Mouse (Mus musculus): ENCODE results near the gene Trnp1.
A peak's percentile ranks its signal among the peaks of the same experiment; 100 is the strongest.
"Not testable (repeated sequence)": the region's sequence is repeated elsewhere in the genome, so short reads cannot be mapped to it uniquely, and the experiment has no call there.

The Trnp1 gene

DNA sequence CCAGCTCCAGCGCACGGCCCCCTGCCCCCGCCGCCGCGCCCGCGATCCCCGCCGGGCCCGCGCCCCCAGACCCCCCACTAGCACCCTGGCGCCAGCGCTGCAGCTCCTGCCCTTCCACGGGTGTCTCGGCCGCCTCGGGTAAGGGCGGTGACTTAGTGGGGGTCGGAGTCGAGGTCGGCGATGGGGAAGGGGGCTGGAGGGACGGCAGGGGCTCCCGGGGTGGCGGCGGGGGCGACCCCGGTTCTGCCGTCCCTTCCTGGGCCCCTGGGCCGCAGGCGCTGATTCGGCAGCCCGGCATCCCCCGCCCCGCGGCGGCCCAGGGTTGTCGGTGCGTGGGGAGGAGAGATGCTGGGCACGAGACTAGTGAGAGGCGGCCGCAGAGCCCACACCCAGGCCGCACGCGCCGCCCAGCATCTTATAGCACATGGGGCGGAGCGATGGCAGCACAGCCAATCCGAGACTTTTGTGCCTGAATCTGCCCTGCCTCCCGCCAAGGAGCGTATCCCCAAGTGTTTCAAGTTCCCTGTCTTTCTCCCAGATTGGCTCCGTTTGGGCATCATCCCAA lies at the start of gene Trnp1:
TSS of gene Trnp1 (minus strand) at position 391 of the 565 bp plus-strand sequence.
- peak; percentile 59 for DNase-seq

DNA sequence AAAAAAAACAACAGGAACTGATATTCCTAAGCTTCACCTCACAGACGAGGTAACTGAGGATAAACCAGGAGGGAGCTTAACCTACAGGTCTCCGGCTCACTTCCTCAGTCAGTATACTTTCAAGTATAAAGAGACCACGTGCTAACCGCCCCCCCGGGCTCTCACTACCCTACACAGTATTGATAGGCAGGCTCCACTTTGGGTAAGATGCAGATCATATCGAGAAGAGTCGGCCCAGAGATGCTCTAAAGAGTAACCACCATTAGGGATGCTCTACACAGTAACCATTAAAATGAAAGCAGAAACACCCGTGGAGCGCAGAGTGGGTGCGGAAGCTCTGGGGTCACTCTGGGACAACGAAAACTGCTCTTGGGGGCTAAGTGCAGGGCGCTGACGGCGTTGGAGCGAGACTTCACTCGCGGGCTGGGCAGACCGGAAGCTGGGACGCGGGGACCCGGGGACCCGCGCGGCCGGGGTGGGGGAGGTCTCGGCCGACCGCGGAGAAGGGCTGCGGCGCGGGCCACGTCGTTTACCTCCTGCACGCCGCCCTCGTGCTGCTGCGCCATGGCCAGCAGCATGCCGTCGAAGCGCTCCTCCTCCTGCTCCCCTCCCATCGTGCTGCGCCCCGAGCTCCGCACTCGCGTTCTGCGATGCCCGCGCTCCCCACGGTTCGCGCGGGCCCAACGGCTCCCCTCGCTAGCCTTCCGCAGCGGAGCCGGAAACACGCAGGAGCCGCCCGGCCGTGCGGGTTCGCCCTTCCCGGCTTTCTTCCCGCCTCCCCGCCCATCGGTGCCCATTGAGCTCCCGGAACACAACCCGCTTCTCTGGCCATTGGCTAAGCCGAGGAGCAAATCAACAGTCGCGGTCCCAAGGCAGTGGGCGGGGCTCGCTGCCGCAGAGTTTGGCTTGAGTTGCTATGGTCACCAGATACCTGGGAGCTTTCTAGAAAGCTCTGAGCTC lies 47.2 kb upstream of the Trnp1 start, which contains the start of gene Nudc:
TSS of gene Nudc (minus strand) at position 725 of the 960 bp plus-strand sequence.
- DNase-seq: peak; percentile 96

DNA sequence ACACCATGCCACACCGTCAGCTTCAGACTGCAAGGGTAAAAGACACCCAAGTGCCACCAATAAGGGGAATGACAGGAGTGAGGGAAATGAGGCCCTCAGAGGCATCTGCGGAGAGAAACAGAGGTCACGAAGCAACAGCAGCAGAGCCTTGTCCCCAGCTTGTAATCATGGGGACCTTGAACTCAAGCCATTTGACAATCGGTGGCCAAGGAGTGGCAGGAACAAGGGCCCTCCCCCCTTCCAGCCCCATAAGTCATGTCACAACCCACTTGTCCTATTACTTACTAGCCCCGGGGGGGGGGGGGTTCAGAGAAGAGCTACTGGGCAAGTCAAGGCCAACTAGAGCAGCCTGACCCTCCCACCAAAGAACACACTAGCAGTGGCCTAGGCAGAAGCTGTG lies 38.3 kb upstream of the Trnp1 start:
- DNase-seq: no peak

DNA sequence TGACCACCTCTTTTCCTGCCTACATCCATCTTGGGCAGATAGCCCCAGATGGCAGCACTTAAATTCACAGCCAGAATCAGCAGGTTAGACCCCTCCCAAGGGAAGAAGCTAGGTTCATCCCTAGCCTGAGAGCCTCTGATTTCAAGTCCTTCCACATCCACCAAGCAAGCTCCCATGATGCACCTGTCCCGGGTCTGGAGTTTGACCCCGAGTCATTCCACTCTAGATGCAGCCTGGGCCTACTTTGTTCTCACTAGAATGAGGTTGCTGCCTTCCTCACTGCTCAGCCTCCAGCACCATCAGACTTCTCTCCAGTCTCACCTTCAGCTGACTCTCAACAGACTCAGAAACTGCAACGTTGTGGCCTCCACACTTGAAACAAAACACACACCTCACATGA lies 37.7 kb upstream of the Trnp1 start:
- no peak for DNase-seq

DNA sequence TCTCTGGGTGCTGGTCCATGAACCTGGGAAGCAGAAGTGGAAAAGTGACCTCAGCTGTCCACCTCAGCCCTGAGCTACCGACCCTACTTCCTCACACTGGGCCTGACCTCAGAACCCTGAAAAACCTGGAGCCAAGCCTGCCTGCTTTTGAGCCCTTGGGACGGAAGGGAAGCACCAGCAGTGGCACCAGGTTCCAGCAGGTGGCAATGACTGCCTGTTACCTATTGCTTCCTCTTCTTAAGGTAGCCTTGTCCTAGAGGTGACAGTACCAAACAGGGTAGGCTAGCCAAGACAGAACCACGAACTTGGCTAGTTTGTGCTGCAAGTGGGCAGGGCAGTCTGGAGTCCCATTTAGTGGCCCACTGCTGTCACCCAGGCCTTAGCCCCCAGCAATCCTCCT lies 34.4 kb upstream of the Trnp1 start:
- DNase-seq: no peak

DNA sequence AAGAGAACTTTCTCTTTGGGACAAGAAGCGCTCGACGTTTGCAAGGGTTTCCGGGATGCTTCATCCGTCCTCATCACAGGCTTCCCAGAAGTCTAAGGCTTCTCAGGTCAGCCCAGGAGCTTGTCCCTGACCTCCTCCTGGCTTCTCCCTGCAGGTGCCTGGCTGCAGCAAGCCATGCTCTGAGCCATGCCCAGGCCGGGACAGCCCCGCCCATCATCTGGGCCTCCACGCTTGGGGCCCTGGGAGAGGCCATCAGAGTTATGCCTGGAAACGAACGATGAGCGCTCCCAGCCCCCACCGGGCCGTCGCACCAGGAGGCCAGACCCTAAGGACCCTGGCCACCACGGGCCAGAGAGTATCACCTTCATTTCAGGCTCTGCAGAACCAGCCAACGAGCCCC lies 29.4 kb upstream of the Trnp1 start:
- DNase-seq: no peak

DNA sequence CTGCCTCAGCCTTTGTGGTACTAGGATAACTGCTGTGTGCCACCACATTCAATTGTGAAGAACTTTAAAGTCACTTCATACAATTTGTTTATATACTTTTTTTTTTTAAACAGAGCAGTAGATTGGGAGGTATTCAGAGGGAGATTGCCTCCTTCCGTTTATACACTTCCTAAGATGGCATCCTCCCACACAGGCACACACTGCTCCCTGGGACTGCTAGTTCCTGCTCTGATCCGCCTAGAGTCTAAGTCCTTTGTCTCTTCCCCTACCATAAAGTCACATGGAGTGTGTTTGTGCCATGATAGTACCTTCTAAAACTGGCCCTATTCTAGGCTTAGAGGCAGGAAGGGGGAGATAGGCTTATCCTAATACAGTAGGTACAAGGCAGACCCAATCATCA lies 23.2 kb upstream of the Trnp1 start:
- DNase-seq: no peak

DNA sequence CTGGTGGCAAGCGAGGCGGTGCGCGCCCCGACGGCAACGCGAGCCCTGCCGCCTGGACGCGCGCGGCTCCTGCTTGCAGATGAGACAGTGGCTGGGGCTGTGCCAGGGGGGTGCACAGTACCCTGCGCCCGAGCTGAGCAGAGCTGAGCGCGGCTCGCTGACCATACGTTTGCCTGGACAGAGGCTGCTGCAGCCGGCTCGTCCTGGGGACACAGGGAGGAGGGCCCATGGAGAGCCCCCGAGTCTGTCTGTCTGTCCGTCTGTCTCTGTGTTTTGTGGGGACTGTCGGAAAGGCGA lies 21.0 kb upstream of the Trnp1 start:
- DNase-seq: no peak

DNA sequence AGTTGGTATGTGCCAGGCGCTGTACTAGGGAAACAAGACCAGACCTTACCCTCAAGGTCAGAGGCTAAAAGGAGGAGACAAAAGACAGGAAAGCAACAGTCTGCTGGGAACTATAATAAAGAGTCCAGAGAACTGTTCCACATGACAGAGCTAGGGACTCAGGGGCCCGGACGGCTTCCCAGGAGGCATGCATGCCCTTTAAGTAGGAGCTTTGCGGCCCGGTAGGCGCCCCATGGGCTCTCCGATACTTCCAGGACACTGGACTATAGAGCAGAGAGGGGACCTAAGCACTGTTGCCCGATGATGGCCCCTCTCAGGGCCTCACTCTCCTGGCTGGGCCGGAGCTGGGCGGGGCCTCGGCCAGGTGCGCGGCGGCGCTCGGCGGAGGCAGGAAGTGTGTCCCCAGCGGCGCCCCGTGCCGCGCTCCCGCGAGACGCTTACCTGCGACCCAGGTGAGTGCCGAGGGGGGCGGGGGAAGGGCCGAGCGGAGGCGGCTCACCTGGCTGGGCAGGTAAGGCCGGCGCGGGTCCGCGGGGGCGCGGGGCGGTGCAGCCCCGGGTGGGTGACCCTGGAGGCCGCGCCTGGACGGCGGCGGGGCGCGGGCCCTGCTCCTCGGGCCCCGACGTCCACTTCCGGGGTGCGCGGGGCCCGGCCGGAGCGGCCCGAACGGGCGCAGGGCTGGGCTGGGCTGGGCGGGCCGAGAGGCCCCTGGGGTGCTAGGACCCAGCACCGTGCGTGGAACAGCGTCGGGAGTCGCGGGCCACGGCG lies 20.4 kb upstream of the Trnp1 start, which contains the start of gene Kdf1:
TSS of gene Kdf1 (plus strand) at position 363 of the 768 bp plus-strand sequence.
- no peak for DNase-seq

DNA sequence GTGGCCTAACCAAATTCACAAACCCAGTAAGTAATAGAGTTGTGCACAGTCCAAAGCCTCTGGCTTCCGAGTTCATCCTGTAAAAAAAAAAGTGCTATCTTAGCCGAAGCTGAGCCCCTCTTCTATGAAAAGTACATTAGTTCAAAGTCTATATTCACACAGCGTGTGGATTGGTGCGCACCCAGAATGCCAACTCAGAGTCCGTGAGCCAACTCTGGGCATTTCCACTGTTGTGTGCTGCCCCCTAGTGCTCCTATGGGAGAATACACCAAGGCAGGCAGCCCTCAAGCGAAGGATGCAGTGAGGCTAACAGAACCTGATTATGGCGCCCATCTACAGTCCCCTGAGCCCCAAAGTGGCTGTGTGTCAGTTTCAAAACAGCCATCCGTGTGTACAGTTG lies 14.6 kb upstream of the Trnp1 start:
- DNase-seq: peak; percentile 84

DNA sequence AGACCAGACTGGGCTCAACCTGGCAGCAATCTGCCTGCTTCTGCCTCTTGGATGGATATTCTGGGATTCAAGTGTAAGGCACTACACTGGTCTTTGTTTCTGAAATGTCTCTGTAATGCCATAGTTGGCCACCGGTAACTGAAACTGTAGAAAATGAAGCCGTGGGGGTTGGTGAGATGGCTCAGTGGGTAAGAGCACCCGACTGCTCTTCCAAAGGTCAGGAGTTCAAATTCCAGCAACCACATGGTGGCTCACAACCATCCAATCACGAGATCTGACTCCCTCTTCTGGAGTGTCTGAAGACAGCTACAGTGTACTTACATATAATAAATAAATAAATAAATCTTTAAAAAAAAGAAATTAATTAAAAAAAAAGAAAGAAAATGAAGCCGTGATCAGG lies 14.2 kb upstream of the Trnp1 start:
- DNase-seq: not testable (repeated sequence)

DNA sequence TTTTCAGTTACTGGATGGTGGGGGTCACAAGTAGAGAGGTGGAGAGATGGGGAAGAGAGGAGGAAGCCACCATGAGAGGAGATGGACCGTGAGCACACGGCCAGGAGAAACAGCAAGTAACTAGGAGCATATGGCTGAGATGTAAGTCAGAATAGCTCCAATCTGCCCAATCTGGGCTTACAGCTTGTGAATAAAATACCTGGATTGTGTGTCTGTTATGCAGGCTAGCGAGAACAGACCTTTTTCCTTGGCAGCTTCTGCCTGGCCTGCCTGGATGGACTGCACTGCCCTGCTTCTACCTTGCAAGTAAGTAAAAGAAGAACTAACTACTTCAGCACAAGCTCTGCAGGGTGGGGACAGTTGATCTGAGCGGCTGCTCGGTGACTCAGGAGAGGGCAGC lies 12.7 kb upstream of the Trnp1 start:
- DNase-seq: no peak

DNA sequence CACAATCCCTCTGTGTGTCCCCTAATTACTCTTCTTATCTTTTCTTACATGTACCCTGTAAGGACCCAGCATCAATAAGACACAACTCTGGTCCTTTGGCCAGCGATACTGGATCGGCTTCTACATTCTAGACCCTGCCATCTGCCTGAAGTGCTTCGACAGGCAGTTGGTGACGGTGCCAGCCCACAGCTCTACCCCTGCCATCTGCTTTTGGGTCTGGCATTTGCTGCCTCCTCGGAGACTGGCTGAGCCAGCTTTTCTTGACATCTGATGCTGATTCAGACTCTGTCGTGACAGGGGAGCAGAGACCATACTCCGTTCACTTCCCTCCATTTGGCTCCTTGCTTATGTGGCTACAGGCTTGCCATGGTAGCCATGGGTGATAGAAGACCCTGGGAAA lies 10.6 kb upstream of the Trnp1 start:
- DNase-seq: no peak

DNA sequence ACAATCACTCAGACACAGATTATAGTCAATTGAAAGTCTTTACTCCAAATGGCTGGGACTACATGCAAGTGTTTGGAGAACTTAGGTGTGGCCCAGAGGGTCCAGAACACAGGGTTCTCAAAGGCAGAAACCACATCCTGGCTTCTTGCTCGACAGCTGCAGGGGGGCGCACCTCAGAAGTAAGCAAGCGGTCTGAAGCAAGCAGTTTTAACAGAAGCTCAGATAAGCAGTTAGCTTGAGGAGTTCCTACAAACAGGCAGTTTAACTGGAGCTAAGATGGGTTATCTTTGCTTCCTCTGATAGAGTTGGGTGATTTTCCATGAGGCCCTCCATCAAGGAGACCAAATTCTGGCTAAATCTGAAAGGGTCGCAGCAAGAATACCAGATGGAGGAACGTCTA lies 8.2 kb upstream of the Trnp1 start:
- peak; percentile 85 for DNase-seq

DNA sequence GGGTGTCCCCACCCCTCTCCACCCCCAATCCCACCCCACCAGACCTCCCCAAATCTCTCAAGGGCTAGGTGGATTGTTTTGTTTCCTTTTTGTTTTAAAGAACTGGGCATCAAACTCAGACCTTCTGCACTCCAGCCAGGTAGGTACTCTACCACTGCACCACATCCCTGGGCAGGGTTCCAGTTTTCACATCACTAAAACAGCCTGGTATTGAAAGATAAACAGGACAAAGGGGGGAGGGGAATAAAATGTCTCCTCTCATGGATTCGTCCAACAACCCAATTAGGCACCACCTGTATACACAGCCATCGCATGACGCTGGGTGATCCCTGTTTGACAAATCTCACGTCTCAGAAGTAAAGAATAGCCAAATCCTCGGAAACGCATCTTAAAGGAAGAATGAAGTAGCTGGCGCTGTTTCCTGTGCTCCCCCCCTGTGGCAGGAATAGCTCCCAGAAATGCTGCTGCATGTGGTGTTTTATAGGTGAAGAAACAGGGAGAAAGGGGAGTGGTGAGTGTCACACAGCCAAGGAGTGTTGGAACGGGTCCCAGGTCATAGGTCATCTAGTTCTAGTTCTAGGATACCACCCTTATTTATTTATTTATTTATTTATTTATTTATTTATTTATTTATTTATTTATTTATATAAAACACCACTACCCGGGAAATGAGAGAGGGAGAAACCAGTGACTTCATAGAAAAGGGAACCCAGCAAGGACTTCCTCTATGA lies 6.6 kb upstream of the Trnp1 start:
- DNase-seq: no peak

DNA sequence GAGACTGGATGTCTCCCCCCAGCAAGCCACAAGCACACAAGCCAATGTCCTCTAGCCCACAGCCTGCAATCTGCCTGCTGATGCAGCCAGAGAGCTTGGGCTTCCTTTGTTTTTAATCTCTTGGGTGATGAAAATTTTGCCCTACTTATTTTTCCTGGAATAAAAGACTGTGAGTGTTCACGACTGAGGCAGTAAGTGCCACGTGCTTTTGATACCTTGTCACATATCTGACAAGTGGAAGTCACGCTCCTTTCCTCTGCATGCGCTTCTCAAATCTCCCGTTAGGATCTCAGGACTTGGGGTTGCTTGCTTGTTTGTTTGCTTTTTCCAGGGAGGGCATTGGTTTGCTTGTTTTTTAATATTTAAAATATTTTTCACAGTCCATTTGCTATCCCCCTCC lies 6.0 kb upstream of the Trnp1 start:
- DNase-seq: no peak

DNA sequence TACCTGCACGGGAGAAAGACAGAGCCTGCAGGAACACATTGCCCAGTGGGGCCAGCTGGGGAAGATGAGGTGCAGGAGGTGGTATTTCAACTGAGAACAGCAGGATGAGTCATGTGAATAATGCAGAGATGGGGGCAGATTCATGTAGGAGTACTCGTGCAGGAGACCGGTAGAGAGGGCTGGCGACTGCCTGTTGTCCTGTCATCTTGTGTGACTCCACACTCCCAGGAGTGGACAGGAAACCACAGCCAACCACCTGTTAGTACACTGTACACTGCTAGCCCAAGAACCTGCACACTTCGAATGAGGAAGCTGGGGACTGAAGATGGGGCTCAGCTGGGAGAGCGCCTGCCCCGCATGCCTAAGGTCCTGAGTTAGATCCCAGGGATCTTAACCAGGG lies 3.2 kb upstream of the Trnp1 start:
- no peak for DNase-seq

DNA sequence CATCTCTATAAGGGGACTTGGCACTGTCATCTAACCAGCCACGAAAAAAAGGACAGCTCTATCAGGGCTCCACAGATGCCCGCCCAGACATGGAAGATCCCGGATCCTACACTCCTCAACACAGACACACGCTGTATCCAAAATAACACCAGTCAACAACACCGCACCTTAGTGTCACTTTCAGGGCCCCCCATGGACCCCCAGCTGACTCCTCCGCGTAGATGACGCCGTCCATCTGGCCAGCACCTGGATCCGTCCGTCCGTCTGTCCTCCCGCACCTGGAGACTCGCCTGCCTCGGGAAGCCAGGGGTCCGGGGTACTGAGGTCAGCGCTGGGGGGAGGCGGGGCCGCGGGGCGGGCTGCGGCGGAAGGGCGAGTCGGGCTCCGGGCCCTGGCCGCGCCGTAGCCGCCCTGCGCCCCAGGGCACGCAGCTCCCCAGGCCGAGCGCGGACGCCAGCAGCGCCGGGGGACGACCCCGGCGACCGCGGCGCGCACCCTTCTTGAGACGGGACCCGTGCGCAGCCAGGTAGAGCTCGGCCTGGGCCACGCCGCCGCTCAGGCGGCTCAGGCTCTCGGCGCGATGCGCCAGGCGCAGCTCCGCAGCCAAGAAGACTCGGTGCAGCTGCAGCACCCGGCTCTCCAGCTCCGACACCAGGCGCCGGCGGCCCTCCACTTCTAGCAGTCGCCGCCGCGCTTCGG lies 740 bp downstream of the Trnp1 start:
- DNase-seq: peak; percentile 46

DNA sequence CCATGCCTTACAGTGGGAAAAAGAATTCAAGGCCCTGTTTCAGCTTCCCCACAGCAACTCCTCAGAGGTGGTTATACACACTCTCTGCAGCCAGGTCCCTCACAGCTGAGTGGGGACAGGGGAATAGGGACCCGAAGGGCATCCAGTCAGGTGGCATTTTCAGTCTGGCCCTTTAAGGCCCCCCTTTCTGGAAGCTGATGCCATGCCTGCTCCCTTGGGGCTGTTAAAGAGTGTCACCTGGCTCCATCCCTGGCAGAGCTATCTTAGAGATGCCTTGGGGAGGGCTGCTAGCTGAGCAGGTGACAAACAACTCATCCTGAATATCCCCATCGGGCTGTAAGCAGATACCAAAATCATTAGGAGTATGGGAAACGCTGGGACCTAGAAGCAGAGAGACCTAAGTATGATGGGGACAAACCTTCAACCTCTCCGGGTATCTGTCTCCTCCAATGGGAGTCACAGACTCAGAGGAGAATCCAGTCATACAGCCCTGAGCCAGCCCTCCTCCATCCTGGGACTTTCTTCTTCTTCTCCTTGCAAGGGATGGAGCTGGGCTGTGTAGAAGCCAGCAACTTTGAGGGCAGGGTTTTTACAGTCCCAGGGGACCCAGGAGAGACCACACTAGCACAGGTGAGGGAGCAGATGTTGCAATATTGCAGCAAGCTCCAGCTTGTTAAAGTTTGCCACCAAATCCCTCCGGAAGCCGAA lies 1.5 kb downstream of the Trnp1 start:
- DNase-seq: no peak

DNA sequence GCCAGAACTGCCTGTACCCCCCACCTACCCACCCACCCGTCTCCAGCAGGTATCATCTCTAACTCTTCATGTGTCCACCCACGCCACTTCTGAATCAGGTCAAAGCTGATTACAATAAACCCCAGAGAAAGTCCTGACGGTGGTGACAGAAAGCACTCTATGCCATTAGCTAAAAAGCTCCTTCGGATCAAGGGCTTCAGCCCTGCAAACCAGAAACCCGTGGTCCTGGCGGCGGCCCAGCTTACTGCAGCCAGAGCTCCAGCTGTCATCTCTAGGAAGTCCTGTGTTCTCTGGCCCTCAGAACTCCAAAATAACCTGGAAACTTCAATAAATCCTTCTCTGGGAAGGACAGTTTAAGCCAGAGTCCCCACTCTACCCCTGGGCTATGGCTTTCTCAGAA lies 2.6 kb downstream of the Trnp1 start:
- DNase-seq: no peak

DNA sequence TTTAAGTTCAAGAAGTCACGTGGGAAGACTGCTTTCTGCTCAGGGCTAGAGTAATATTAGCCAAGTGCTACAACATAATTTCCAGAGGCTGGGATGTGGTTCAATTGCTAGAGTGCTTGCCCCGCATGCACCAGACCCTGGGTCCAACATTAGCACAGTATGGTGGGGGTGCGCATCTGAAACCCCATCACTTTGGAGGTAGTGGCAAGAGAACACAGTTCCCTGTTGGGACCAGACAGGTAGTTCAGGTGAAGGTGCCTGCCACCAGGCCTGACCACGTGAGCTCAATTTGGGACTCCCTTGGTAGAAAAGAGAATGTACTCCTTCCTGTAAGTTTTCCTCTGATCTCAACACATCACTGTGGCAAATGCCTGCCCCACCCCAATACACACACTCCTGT lies 3.5 kb downstream of the Trnp1 start:
- DNase-seq: no peak

DNA sequence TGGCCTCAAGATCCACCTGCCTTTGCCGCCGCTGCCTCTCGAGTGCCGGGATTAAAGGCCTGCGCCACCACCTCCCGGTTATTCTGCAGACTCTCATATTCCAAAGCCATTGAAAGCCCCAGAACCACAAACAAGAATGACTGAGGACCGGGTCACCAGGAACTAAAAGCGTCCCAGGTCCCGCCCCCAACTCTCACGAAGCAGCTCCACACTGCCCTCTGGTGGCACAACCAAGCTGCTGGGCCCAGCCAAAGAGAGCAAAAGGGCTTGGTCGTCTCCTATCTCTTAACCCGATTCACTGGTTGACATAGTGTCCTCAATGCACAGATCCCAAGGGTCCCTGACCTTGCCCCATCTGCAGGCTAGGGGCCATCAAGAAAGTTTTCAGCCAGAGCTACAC lies 3.9 kb downstream of the Trnp1 start:
- DNase-seq: peak; percentile 90
